Comparison of ENCODE assay signal across 8 mouse cellular contexts in genomic region chr11:32222570-32223194, GRCm38 (mm10). TPM values are rescaled to one million over a fixed set of nuclear protein-coding genes. Genes with fewer than 3 reads are reported as not detected.
DNase-seq lines count a peak whose midpoint lies in the region; ATAC-seq and TF ChIP-seq lines count a peak whose summit lies in the region.

No protein-coding gene starts in this region.

- H3K4me2 ChIP-seq in hindbrain, embryonic 12.5 days (replicated peaks) = peak overlapping the region; percentile 99
- peak overlapping the region; percentile 85 for H3K4me2 ChIP-seq in limb, embryonic 14.5 days (replicated peaks; ENCODE audit: low read depth, low read length, severe bottlenecking)
- H3K4me2 ChIP-seq in neural tube, embryonic 13.5 days = peak overlapping the region; percentile 96

- DNase-seq in spleen, adult 18-20 months = peak; percentile 36 to 39
- DNase-seq in spleen, adult 12 weeks (ENCODE audit: low spot score) = no peak
- peak; percentile 16 for DNase-seq in limb, embryonic 14.5 days (ENCODE audit: low spot score)
- DNase-seq in adrenal gland, adult 18-20 months (ENCODE audit: low spot score in 2 of 2) = no peak
- no peak for DNase-seq in left cerebral cortex, postnatal 4 days

- H3K9ac ChIP-seq in hindbrain, embryonic 12.5 days = peak overlapping the region; percentile 80
- H3K9ac ChIP-seq in limb, embryonic 14.5 days (ENCODE audit: low read depth, low read length, severe bottlenecking) = peak overlapping the region; percentile 95
- peak overlapping the region; percentile 89 for H3K9ac ChIP-seq in neural tube, embryonic 13.5 days

- 11% methylated on average over 21 of the region's 21 CpGs for WGBS in hindbrain, embryonic 12.5 days
- 11% methylated on average over 21 of the region's 21 CpGs for WGBS in limb, embryonic 14.5 days
- 9% methylated on average over 21 of the region's 21 CpGs for WGBS in neural tube, embryonic 13.5 days

- H3K27me3 ChIP-seq in hindbrain, embryonic 12.5 days = peaks cover 42% of the 10 kb centered on the region
- no peaks in the 10 kb centered on the region for H3K27me3 ChIP-seq in limb, embryonic 14.5 days (ENCODE audit: control insufficient read depth, insufficient read depth, low read length)
- peaks cover 37% of the 10 kb centered on the region for H3K27me3 ChIP-seq in neural tube, embryonic 13.5 days

- H3K27ac ChIP-seq in cortical plate, adult 2 months (ENCODE audit: insufficient read depth, low read length) = no peak overlapping the region
- no peak overlapping the region for H3K27ac ChIP-seq in hindbrain, embryonic 12.5 days
- H3K27ac ChIP-seq in limb, embryonic 14.5 days (replicated peaks; ENCODE audit: low read depth, low read length) = no peak overlapping the region
- 0 out of 2 replicates have a peak overlapping the region, but pooled peaks have one; percentile 81 for H3K27ac ChIP-seq in neural tube, embryonic 13.5 days (replicated peaks)

- TF ChIP-seq POLR2A in cortical plate, adult 2 months (IDR thresholded peaks at IDR 0.05; ENCODE audit: extremely low read depth, insufficient read depth, low read length) = no peak
- no peak for TF ChIP-seq POLR2A in limb, embryonic 14.5 days (IDR thresholded peaks at IDR 0.05; ENCODE audit: borderline replicate concordance, extremely low read depth, insufficient read depth, insufficient read length)

- intact Hi-C loops in left cerebral cortex, postnatal 4 days (cut with DNase I) = no loop called here

- no peak for ATAC-seq in hindbrain, embryonic 12.5 days (ENCODE audit: low FRiP score)
- no peak for ATAC-seq in limb, embryonic 14.5 days (ENCODE audit: low FRiP score, low read depth)
- no peak for ATAC-seq in neural tube, embryonic 13.5 days (ENCODE audit: low read depth)

- no peaks in the 10 kb centered on the region for H3K36me3 ChIP-seq in hindbrain, embryonic 12.5 days
- no peaks in the 10 kb centered on the region for H3K36me3 ChIP-seq in limb, embryonic 14.5 days (ENCODE audit: control insufficient read depth, insufficient read depth, low read length)
- no peaks in the 10 kb centered on the region for H3K36me3 ChIP-seq in neural tube, embryonic 13.5 days

- H3K9me3 ChIP-seq in hindbrain, embryonic 12.5 days (replicated peaks) = no peaks in the 10 kb centered on the region
- no peaks in the 10 kb centered on the region for H3K9me3 ChIP-seq in limb, embryonic 14.5 days (ENCODE audit: control insufficient read depth, low read length)
- no peaks in the 10 kb centered on the region for H3K9me3 ChIP-seq in neural tube, embryonic 13.5 days

- H3K4me3 ChIP-seq in cortical plate, adult 2 months (ENCODE audit: insufficient read depth, low read length) = peak overlapping the region; percentile 41; the same call in 1 of the 2 replicates
- peak overlapping the region; percentile 73 for H3K4me3 ChIP-seq in hindbrain, embryonic 12.5 days
- peak overlapping the region; percentile 95 for H3K4me3 ChIP-seq in limb, embryonic 14.5 days (replicated peaks; ENCODE audit: low read length)
- H3K4me3 ChIP-seq in neural tube, embryonic 13.5 days = peak overlapping the region; percentile 68

- no peak for TF ChIP-seq CTCF in cortical plate, adult 2 months (IDR thresholded peaks at IDR 0.05; ENCODE audit: extremely low read depth, insufficient read depth, low read length)

- peaks cover 6% of the 10 kb centered on the region for H3K4me1 ChIP-seq in cortical plate, adult 2 months (ENCODE audit: control insufficient read depth, insufficient read depth, low read length)
- peaks cover 57% of the 10 kb centered on the region for H3K4me1 ChIP-seq in hindbrain, embryonic 12.5 days
- H3K4me1 ChIP-seq in limb, embryonic 14.5 days (ENCODE audit: control insufficient read depth, insufficient read depth, low read length) = peaks cover 63% of the 10 kb centered on the region
- H3K4me1 ChIP-seq in neural tube, embryonic 13.5 days (replicated peaks) = peaks cover 89% of the 10 kb centered on the region

RNA-seq across cellular contexts. Expression of gene Rhbdf1, which starts 0.6 kb away (rescaled TPM):
- 25.6 and 26.9 TPM in 2 replicates for polyA plus RNA-seq in cortical plate, adult 2 months (2012; rRNA removed)
- polyA plus RNA-seq in hindbrain, embryonic 12.5 days (2016; fragmentation: Nextera tagmentation; extraction: Ambion mirVana) = 32.8 and 33.1 TPM in 2 replicates
- 136 and 234 TPM in 2 replicates for polyA plus RNA-seq in limb, embryonic 14.5 days (2012; rRNA removed)
- polyA plus RNA-seq in limb, embryonic 14.5 days (2014; fragmentation: Nextera tagmentation; extraction: Ambion mirVana) = 61.5 and 68.3 TPM in 2 replicates
- polyA plus RNA-seq in neural tube, embryonic 13.5 days (2015; fragmentation: Nextera tagmentation; extraction: Ambion mirVana) = 28.9 and 30.4 TPM in 2 replicates
- total RNA-seq in adrenal gland, adult 18-20 months (2021) = 10 to 100 TPM; 22.8 to 28.8 TPM
- 10 to 100 TPM; 17.9 to 19.8 TPM for total RNA-seq in left cerebral cortex, postnatal 4 days (2021)

RNA-seq across cellular contexts. Expression of gene Mpg, which starts 3.6 kb away (rescaled TPM):
- polyA plus RNA-seq in cortical plate, adult 2 months (2012; rRNA removed) = 14.2 and 15.4 TPM in 2 replicates
- 30.4 and 32.3 TPM in 2 replicates for polyA plus RNA-seq in hindbrain, embryonic 12.5 days (2016; fragmentation: Nextera tagmentation; extraction: Ambion mirVana)
- 27.1 and 27.9 TPM in 2 replicates for polyA plus RNA-seq in limb, embryonic 14.5 days (2012; rRNA removed)
- polyA plus RNA-seq in limb, embryonic 14.5 days (2014; fragmentation: Nextera tagmentation; extraction: Ambion mirVana) = 40.1 and 43.9 TPM in 2 replicates
- 35.8 and 36.6 TPM in 2 replicates for polyA plus RNA-seq in neural tube, embryonic 13.5 days (2015; fragmentation: Nextera tagmentation; extraction: Ambion mirVana)
- total RNA-seq in adrenal gland, adult 18-20 months (2021) = 10 to 100 TPM; 17.1 to 20.3 TPM
- 10 to 100 TPM; 21.5 to 22.5 TPM for total RNA-seq in left cerebral cortex, postnatal 4 days (2021)

RNA-seq across cellular contexts. Expression of gene Snrnp25, which starts 17.5 kb away (rescaled TPM):
- 51.8 and 57.0 TPM in 2 replicates for polyA plus RNA-seq in cortical plate, adult 2 months (2012; rRNA removed)
- polyA plus RNA-seq in hindbrain, embryonic 12.5 days (2016; fragmentation: Nextera tagmentation; extraction: Ambion mirVana) = 52.8 and 55.1 TPM in 2 replicates
- polyA plus RNA-seq in limb, embryonic 14.5 days (2012; rRNA removed) = 31.9 and 46.7 TPM in 2 replicates
- polyA plus RNA-seq in limb, embryonic 14.5 days (2014; fragmentation: Nextera tagmentation; extraction: Ambion mirVana) = 52.1 and 54.5 TPM in 2 replicates
- polyA plus RNA-seq in neural tube, embryonic 13.5 days (2015; fragmentation: Nextera tagmentation; extraction: Ambion mirVana) = 45.7 and 46.8 TPM in 2 replicates
- 10 to 100 TPM; 13.1 to 18.5 TPM for total RNA-seq in adrenal gland, adult 18-20 months (2021)
- 10 to 100 TPM; 20.3 to 21.6 TPM for total RNA-seq in left cerebral cortex, postnatal 4 days (2021)

RNA-seq across cellular contexts. Expression of gene Il9r, which starts 22.6 kb away (rescaled TPM):
- polyA plus RNA-seq in cortical plate, adult 2 months (2012; rRNA removed) = 0.06 and 0.15 TPM in 2 replicates
- polyA plus RNA-seq in hindbrain, embryonic 12.5 days (2016; fragmentation: Nextera tagmentation; extraction: Ambion mirVana) = not detected in 2 replicates
- 0.54 and 0.73 TPM in 2 replicates for polyA plus RNA-seq in limb, embryonic 14.5 days (2012; rRNA removed)
- 0.21 and 0.32 TPM in 2 replicates for polyA plus RNA-seq in limb, embryonic 14.5 days (2014; fragmentation: Nextera tagmentation; extraction: Ambion mirVana)
- polyA plus RNA-seq in neural tube, embryonic 13.5 days (2015; fragmentation: Nextera tagmentation; extraction: Ambion mirVana) = not detected in 2 replicates
- total RNA-seq in adrenal gland, adult 18-20 months (2021) = under 1 TPM; 0.10 to 0.32 TPM
- total RNA-seq in left cerebral cortex, postnatal 4 days (2021) = not detected

RNA-seq across cellular contexts. Expression of gene Nprl3, which starts 44.8 kb away (rescaled TPM):
- polyA plus RNA-seq in cortical plate, adult 2 months (2012; rRNA removed) = 78.7 and 80.9 TPM in 2 replicates
- polyA plus RNA-seq in hindbrain, embryonic 12.5 days (2016; fragmentation: Nextera tagmentation; extraction: Ambion mirVana) = 51.3 and 51.7 TPM in 2 replicates
- polyA plus RNA-seq in limb, embryonic 14.5 days (2012; rRNA removed) = 88.8 and 114 TPM in 2 replicates
- polyA plus RNA-seq in limb, embryonic 14.5 days (2014; fragmentation: Nextera tagmentation; extraction: Ambion mirVana) = 29.4 and 30.9 TPM in 2 replicates
- 39.8 and 42.8 TPM in 2 replicates for polyA plus RNA-seq in neural tube, embryonic 13.5 days (2015; fragmentation: Nextera tagmentation; extraction: Ambion mirVana)
- total RNA-seq in adrenal gland, adult 18-20 months (2021) = 10 to 100 TPM; 52.8 to 64.2 TPM
- total RNA-seq in left cerebral cortex, postnatal 4 days (2021) = 10 to 100 TPM; 51.0 to 57.6 TPM

Comparison
In these comparisons a context has a peak if more than half of its experiments do, and no peak if none do; other contexts are left out.
1. DNase-seq: peak in spleen, adult 18-20 months (2 of 2) and limb, embryonic 14.5 days (single experiment); none in spleen, adult 12 weeks (single experiment), adrenal gland, adult 18-20 months (0 of 2) and left cerebral cortex, postnatal 4 days (single experiment).
2. H3K4me3 ChIP-seq: peak in every context shown above with its lines; median percentile 95 in limb, embryonic 14.5 days; 73 in hindbrain, embryonic 12.5 days; 68 in neural tube, embryonic 13.5 days; 41 in cortical plate, adult 2 months.
3. Peak in every context shown above with its lines, with median percentiles within 50 percentile points of each other: H3K4me2 ChIP-seq and H3K9ac ChIP-seq.